Mouse (Mus musculus) liver, postnatal 0 days (tissue): ENCODE data around the gene Tomm22.

Experiments used
- CTCF ChIP-seq: sonication (generic); IDR thresholded peaks from 2 replicates; pipeline ENCODE4 v1.5.1; 2016; ENCODE audit warnings: antibody characterized with exemption, low read depth
- EP300 ChIP-seq: IDR thresholded peaks from 2 replicates; pipeline ENCODE4 v1.6.1; 2016; ENCODE audit warnings: antibody characterized with exemption, low read depth, mild to moderate bottlenecking

DNA sequence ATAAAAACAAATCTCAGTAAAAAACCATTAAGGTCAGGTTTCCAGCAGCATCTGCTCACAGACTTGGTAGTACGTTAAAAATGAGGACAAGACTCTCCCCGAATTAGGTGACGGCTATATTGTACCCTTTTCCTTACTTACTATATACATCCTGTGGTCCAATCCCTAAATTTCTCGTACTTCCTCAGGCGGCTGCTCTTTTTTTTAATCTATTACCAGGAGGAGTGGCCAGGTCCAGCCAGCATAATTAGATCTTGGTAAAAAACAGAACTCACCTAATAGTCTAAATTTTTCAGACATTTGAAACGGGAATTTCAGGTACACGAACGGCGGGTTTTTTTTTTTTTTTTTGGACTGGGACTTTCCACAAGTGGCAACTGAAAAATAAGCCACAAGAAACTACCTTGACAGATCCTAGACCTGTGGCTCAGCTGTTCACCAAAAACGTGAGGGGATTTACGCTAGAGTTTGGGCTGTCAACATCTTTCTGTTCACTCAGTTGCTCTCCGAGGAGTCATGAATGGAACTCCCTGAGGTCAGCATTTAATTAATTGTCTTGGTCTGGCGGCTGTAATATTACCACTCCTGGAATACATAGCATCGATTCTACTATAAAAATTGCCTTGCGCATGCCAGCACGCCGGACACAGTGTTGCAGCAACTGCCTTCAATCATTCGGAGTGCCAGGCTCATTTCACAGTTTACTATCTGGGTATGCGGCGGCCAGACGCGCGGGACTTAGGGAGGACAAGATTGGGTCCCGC lies 19.2 kb downstream of the Tomm22 start:
- no peak for TF ChIP-seq CTCF
- TF ChIP-seq EP300 = no peak
